Mouse (Mus musculus): ENCODE measurements at regions not wholly inside any gene's neighbourhood (a gene's known extent, or its start where the extent isn't known, plus 50 kb on each side); places are given as distances from the start of the nearest gene placed in this dataset.

- TF ChIP-seq POLR2A (IDR thresholded peaks at IDR 0.05; ENCODE audit: low read depth, low read length), result no peak
- no peak for TF ChIP-seq CTCF (conservative IDR thresholded peaks at IDR 0.05; ENCODE audit: insufficient read depth, insufficient read length, low read depth, low read length)
Measured at GRCm38 (mm10) chr3:12226816-12227215, 1891.3 kb upstream of the Gm38303 start.
